Mouse (Mus musculus) frontal cortex, adult 2 months (tissue): Measurements from ENCODE around the gene Cops3. TPM values are rescaled to one million over a fixed set of nuclear protein-coding genes. Genes with fewer than 3 reads are reported as not detected.
"Not testable (repeated sequence)": the region's sequence is repeated elsewhere in the genome, so short reads cannot be mapped to it uniquely, and the experiment has no call there.

Source experiments
- DNase-seq, 2 experiments: peaks; one replicate each; pipeline ENCODE4 v3.0.0; 2022; ENCODE audit warnings: low spot score in 1 of 2; ENCODE audit errors: extremely low spot score in 1 of 2
- polyA plus RNA-seq: library from polyadenylated mRNA; depleted of rRNA; stranded (reverse); fragments of >200 nt; gene quantifications from 2 replicates; pipeline ENCODE4 v1.2.3, GENCODE M21; 2012; rRNA removed

The Cops3 gene
- 51.9 and 56.2 TPM in 2 replicates for polyA plus RNA-seq

DNA sequence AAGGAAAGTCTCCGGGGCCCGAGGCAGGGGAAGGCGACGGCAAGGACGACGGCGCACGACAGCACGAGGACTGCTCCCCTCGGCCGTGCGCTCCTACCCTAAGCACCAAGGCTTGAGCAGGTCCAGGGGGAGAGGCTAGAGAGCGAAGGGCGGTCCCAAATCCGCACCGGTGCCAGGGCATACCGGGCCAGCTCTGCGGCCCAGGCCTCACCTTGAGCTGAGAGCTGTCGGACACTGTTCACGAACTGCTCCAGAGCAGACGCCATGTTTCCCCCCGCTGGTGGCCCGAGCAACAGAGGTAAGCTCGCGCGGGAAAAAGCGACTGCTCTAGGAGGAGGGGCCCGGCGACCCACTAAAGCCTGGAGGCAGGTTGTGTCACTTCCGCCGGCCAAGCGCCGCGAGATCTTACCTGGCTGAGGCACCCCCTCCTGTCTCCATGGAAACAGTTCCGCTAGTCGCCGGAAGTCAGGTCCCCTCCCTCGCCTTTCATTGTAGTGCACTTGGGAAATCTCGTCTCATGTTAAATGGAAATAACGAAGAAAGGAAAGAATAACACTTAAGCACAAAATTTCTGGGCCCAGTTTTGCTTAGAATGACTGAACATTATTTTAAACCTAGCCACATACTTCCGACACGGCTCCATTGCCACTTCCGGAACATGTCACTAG, at the start of gene Cops3:
Gene Cops3 (minus strand): TSS at position 380 of the 668 bp plus-strand sequence.
- peak; percentile 95 to 97 for DNase-seq

DNA sequence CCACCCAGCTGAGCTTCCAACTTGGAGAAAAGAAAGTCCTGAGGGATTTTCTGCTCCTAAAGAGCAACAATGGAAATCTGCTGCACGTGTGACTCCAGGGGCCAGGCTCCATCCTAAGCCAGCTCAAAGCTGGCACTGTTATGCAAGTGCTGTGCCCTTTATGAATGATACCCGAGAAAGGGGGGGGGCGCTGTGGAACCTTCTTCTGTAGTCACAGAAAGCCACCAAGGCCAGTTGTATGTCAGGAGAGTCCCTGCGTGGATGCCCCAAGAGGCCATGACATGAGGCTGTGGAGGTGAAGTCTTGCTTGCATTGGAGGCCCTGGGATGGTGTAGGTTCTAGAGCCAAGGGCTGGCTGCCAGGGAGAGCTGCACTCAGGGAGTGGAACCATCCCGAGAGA, 48.5 kb upstream of the Cops3 start:
- no peak for DNase-seq

DNA sequence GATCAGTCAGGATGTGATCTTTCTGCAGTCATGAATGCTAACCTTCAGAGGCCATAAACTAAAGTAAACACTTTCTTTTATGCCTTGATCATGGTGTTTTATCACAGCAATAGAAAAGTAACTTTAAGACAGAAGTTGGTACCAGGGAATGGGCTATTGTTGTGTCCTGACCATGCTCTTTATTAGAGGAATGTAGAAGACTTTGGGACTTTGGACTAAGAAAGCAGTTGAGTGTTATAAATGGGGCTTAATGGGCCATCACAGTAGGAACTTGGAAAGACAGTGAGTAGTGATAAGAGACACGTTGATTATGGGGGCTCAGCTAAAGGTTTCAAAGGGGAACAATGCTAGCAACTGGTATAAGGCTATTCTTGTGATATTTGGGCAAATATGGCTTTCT, 47.3 kb upstream of the Cops3 start:
- DNase-seq: no peak

DNA sequence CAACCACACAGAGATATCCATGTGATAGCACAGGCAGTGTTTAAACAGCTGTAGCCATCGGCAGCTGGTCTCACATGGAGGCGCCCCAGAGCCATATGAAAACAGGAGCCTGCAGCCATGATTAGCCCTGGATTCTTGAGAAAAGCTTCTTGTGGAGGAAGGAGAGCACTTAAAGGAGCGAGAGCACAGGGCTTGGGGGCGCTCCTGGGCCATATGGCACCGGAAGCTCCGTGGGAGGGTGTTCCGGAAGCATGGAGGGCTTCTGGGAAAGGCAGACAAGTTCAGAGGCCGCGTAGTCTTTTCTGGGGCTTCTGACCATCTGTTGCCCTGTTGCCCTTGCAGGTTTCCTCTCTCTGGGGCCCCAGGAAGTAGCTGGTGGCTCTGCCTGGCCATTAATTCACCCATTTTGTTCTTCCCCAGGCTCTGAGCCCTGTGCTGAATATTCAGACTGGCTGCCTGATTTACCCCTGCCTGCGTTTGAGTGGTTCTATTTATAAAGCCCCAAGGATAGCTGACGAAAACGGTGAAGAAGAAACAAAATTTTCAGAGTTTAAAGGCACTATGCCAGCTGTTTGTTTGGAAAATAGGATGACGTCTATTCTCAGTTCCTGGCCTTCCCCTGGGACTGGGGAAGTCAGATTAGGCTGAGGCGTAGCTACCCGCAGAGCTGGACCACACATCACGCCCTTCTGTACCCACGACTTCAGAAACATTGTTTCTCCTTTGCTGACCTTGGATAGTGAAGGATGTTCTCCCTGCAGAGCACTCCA, 45.8 kb upstream of the Cops3 start:
- DNase-seq: peak in 1 of 2 experiments; percentile 45

DNA sequence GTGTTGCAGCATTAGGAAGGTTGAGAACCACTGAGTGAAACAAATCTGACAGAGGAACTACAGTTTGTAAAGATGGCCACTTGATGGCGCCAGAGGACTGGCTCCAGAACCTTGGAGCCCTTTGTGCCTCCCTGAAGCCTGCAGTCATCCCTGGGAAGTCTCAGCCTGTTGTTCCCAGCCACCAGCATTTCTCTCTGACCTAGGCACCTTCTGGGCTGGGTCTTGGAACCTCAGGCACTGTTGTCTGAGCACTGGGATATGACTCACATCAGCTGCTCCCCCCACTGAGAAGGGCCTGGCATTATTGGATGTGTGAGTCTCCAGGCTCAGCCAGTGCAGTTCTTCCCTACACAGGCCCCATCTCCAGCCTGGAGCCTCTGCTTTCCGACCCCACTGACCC, 40.4 kb upstream of the Cops3 start:
- peak; percentile 50 to 89 for DNase-seq

DNA sequence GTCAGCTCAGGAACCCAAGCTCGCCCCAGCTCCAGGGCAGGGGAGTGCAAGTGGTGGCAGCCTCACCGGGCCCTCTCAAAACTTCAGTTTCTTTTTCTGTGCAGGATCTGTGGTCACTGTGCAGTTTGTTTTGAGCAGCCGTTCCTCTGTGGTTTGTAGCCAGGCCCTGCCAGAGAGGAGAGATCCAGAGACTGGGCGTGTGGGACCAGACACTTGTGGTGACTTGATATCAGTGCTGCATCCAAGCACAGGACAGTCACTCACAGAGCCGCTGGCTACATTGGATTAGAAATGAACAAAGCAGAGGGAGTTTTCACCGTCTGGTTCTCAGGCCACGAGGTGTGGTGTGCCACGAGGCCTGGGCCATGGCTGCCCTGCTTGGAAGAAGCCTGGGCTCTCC, 32.5 kb upstream of the Cops3 start:
- no peak for DNase-seq

DNA sequence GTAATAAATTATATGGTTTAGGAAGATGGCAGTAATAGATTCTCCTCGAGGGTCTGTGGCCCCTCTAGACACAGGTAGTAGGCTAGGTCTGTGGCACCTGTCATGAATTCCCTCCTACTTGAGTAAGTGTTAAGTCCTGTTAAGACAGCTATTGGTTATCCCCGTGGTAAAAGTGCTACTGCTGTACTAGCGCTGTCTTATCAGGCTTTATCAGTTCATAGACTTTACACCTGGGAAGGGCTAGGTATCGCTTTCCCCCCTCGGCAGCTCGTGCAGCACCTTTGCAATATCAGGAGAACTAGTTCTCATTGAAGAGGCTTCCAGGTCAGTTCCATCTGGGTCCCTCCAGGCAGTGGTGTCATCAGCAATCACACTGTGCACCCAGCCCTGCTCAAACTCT, 24.7 kb upstream of the Cops3 start:
- no peak for DNase-seq

DNA sequence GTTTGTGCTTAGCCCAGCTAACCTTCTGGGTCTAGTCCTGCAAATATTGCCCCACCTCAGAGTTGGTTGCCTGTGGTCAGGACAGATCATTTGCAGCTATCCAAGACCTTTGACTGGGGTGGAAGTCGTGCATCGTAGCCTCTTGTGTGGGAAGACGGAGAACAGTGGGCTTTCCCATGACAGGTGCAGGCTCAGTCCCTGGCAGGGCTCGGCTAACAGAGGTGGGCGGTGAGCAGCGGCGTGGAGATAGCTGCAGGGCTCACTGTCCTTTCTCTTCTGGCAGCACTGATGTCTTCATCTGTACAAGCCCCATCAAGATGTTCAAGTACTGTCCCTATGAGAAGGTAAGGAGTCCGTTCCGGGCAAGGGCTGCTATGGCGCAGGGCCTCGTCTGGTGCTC, 20.8 kb upstream of the Cops3 start:
- DNase-seq: no peak

DNA sequence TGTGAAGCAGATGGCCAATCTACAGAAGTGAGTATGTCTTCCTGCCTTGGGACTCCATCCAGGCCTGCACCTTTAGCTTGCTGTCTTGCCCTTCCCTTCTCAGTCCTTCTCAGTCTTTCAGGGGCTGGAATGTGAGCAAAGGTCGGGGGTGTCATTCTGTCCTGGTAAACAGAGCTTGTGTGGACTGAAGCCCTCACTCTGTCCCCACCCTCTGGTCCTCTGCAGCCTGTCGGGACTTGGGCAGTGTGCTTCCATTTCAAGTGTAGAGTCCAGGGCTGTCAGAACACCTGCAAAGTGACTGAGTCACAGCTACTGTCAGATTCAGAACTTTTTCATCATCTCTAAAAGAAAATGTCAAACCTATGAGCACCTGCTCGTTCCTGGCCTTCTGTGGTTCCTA, 13.2 kb upstream of the Cops3 start:
- no peak for DNase-seq

DNA sequence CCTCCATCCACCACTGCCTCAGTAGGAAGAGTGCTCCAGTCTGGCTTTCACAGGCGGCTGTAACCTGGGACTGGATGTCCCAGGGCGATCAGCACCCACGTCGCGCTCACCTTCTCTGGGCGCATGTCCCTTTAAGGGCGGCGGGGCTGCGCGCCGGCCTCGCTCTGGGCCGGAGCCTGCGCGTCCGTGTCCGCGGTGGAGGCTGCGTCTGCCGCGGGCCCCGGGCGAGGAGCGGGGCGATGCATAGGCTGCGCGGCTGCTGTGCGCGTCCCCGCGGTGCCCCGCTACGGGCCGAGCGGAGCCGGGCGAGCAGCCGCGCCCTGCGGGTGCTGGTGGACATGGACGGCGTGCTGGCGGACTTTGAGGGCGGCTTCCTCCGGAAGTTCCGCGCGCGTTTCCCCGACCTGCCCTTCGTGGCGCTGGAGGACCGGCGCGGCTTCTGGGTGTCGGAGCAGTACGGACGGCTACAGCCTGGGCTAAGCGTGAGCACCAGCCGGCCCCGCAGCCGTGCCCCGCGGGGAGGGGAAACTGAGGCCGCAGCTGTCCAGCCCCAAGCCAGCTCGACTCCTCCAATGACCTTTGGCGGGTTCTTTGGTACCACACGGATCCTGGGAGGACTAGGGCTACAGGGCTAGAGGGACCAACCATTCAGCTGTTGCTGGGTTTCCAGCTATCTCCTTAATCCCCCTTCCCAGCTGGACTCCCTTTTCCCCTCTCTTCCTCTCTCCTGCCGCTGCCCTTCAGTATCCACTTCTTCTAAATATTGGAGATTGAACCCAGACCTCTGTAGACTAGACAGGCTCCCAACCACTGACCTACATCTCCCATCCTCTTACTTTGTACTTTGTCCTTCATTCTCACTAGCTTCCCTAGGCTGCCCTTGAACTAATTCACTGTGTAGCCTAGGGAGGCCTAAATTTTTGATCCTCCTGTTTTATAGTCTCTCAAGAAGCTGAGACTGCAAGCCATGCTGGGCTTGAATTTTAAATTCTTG, 8.6 kb upstream of the Cops3 start:
- DNase-seq: peak; percentile 31 to 81

DNA sequence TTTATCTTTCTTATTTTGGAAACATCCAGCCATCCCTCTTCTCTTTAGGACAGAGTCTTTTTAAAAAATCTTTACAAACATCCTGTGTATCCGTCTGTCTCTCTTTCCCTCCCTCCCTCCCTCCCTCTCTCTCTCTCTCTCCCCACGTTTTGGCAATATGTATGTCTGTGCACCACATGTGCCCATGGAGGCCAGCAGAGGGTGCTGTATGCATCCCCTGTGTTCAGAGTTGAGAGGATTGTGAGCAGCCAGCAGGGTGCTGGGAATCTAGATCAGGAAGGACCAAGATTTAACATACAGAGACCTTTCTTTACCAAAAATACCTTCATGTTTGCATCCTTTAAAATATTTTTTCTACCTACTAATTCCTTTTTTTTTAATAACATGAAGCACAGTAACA, 7.5 kb upstream of the Cops3 start:
- DNase-seq: peak in 1 of 2 experiments; percentile 49

DNA sequence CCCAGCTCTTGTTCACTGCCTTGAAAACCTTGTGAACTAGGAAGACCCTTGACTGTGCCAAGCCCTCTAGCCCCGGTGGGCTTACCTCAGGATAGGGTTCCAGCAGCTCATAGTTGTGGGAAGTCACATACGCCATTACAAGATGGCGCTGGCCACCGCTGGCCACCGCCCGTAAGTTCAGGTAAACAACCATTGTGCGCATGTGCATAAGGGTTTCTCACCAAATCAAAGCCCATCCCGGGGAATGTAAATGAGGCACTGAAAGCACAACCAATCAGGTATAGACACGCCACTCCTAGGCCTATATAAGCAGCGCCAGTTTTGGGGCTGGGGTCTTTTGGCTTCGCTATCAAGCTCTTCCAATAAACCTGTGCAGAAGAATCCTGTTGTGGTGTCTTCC, 6.7 kb upstream of the Cops3 start:
- no peak for DNase-seq

DNA sequence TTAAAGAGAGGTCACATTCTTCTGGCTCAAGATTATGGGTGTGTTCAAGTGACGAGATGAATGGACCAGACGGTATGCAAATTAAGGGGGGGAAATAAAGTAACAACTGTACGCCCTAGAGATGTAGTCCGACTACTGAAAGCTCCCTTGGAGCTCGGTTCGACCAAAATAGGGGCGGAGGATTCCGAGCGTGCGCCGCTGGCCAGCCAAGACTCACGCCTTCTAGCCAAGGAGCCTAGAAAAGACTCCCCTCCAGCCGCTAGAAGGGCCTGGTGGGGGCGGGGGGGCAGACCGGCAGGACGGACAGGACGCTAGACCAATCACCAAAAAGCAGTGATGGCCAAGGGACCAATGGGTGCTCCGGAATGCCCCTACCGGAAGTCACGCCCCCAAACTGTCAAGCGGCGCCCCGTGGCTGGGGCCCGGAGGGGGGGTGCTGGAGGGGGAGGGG, 605 bp downstream of the Cops3 start, which contains the start of gene Nt5m:
Gene Nt5m (plus strand): TSS at position 440 of the 451 bp plus-strand sequence.
- peak; percentile 85 to 96 for DNase-seq

DNA sequence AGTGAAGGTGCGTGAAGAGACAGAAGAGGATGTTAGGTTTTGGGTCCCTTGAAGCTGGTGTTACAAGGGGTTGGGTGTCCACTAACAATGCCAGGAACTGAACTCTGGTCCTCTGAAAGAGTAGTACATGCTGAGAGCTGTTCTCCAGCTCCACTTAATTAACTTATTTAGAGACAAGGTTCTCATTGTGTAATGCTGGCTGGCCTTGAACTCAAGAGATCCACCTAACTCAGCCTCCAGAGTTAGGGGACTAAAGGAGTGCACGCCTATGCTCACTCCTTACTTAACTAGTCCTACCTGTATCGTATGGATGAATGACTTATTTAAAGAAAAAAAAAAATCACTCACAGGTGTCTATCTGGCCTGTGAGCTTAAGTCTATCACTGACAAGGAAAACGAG, 1.2 kb downstream of the Cops3 start:
- no peak for DNase-seq

DNA sequence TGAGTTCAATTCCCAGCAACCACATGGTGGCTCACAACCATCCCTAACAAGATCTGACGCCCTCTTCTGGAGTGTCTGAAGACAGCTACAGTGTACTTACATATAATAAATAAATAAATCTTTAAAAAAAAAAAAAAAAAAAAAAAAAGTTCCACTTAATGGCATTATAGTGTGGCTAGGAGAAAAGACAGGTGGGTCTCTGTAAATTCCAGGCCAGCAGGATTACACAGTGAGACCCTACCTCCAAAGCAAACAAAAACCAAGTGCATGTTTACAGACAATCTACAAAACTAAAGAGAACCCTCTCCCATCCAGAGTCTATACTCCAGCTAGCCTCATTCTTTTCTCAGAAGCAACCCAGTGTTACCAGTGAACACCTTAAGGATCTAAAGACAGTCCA, 1.8 kb downstream of the Cops3 start:
- not testable (repeated sequence) for DNase-seq

DNA sequence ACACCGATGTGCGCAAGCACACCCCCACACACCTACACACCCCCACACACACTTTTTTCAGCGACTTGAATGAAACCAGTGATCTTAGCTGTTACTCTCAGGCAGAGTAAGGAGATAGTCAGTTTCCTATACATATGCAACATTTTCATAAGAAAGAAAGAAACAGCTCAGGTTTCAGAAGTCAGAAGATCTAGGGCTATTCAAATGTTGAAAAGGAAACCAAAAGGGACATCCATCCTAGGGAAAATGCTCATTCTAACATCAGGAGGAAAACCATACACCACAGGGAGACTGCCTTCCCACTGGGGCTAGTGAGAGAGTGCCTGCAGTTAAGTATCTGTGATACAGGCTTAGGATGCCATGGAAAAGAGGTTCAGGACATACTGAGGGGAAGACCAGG, 18.0 kb downstream of the Cops3 start:
- DNase-seq: no peak

DNA sequence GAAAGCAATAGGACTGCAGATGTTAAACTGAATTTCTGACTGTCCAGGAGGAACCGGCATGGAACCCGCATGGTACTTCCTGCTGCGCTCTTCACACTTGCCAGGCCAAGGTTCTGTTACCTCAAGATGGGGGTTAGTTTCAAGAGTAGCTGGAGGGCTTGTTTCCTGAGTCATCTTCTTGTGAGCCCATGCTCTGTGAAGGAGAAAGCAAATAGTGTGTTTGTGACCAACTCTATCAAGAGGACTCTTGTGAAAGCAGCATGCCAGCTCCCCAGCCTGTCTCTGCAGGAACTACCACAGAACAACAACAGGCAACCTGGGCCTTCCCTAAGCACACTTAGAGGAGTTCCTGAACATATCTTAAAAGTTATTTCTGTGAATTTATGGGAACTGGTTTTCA, 21.7 kb downstream of the Cops3 start:
- DNase-seq: no peak

DNA sequence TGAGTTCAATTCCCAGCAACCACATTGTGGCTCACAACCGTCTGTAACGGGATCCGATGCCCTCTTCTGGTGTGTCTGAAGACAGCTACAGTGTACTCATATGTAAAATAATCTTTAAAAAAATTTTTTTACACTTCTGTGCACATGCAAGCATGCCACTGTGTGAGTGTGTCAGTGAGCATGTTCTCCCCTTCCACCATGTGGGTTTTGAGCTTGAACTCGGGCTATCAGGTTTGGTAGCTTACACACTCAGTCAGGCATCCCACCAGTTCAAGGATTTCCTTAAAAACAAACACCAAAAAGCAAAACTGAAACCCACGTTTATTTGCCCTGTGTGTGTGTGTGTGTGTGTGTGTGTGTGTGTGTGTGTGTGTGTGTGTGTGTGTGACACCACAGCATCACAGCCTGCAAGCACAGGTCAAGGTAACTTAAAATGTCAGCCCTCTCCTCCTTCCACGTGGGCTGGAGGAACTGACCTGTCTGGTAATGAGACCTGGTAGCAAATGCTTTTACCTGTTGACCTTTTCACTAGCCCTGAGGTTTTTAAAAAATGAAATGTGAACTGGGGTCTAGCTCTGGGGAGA, 24.1 kb downstream of the Cops3 start:
- DNase-seq: no peak

DNA sequence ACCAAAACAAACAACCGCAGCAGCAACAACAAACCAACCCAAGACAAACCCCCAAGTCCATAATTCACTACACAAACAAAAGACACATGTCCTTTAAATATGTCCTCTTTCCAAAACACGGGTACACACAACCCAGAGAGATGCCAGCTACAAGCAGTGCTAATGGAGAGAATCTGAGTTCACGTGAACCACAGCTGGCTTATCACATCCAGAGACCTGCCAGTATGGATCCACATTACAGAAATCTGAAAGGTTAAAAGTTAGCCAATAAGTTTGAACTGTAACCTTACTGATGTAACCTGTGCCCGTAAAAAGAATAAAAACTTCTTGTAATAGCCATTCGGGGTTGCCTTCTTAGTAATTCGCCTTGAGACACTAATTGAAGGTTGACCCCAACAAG, 24.7 kb downstream of the Cops3 start:
- no peak for DNase-seq

DNA sequence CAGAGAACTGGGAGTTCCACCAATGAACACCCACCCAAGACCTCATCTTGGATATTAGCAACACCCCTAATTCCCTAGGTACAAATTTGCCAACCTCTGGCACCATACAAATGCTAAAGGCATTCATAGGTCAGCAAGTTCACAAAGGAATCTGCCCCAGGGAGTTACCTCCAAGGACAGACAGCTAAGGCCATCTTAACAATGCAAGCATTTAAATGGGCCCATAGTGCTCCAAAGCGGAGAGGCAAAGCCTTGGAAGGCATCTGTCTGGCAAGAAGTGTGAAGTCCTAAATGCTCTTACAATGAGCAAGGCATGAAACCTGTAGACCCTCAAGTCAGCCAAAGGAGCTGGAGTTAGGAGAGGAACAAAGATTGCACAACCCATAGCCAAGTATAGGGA, 25.3 kb downstream of the Cops3 start:
- DNase-seq: no peak

DNA sequence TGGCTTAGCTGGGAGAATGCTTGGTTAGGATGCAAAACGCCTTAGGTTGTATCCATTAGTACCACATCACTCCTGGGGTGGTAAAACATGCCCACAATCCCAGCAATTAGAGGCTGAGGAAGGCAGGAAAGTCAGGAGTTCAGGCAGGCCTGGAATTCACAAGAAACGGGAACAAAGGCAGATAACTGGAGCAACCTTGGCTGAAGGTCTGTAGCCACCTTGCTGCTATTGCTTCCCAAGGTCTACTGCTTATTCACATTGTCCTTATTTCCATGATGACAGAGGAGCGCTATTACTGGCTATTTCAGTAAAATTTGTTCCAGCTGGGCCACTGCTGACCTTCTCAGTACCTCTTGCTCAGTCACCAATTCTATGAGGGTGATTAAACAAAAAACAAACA, 26.4 kb downstream of the Cops3 start:
- DNase-seq: no peak
